Comparison of ENCODE assay signal across 8 mouse cellular contexts in genomic region chr2:130423397-130424125, GRCm38 (mm10). TPM values are rescaled to one million over a fixed set of nuclear protein-coding genes. Genes with fewer than 3 reads are reported as not detected.
A peak's percentile ranks its signal among the peaks of the same experiment; 100 is the strongest.
DNase-seq lines count a peak whose midpoint lies in the region; ATAC-seq and TF ChIP-seq lines count a peak whose summit lies in the region.

No protein-coding gene starts in this region.

- H3K4me3 ChIP-seq in hindbrain, postnatal 0 days (ENCODE audit: low read length) = peak overlapping the region; percentile 48
- peak overlapping the region; percentile 81 for H3K4me3 ChIP-seq in left cerebral cortex, adult 2 months

- H3K9ac ChIP-seq in hindbrain, postnatal 0 days (replicated peaks; ENCODE audit: low read length) = peak overlapping the region; percentile 84

- peak overlapping the region; percentile 97 for H3K27ac ChIP-seq in hindbrain, postnatal 0 days
- H3K27ac ChIP-seq in left cerebral cortex, adult 2 months = peak overlapping the region; percentile 98

- 0 out of 2 replicates have a peak, but pooled peaks cover 10% of the 10 kb centered on the region for H3K4me1 ChIP-seq in hindbrain, postnatal 0 days (ENCODE audit: insufficient read depth, low read length)

- no peaks in the 10 kb centered on the region for H3K9me3 ChIP-seq in hindbrain, postnatal 0 days (ENCODE audit: low read length)

- no peak for TF ChIP-seq CTCF in hindbrain, postnatal 0 days (IDR thresholded peaks at IDR 0.05; ENCODE audit: low read depth)
- no peak for TF ChIP-seq CTCF in left cerebral cortex, adult 2 months (IDR thresholded peaks at IDR 0.05)

- DNase-seq in WW6 (ENCODE audit: low read depth, low spot score) = peak; percentile 34
- peak; percentile 86 for DNase-seq in cerebellum, adult 9-10 months
- peak; percentile 62 to 79 for DNase-seq in frontal cortex, postnatal 10 days (ENCODE audit: low spot score in 2 of 2)
- peak; percentile 89 for DNase-seq in hindbrain, postnatal 0 days (ENCODE audit: low spot score)
- DNase-seq in left cerebral cortex, adult 2 months (ENCODE audit: extremely low spot score in 1 of 2, low spot score in 2 of 2) = peak; percentile 81 to 83
- DNase-seq in lung, postnatal 4 days = peak; percentile 84 to 87
- DNase-seq in retina, postnatal 7 days (ENCODE audit: low read depth, low spot score) = peak; percentile 60
- DNase-seq in yolk sac, embryonic 10.5 days (ENCODE audit: low spot score) = peak; percentile 84

- 12% methylated on average over 49 of the region's 49 CpGs for WGBS in hindbrain, postnatal 0 days

- no peaks in the 10 kb centered on the region for H3K27me3 ChIP-seq in hindbrain, postnatal 0 days (ENCODE audit: insufficient read depth, low read length)

- ATAC-seq in hindbrain, postnatal 0 days = peak; percentile 80

- 0 out of 2 replicates have a peak, but pooled peaks cover 3% of the 10 kb centered on the region for H3K36me3 ChIP-seq in hindbrain, postnatal 0 days (ENCODE audit: insufficient read depth, low read length)

- intact Hi-C loops in left cerebral cortex, adult 2 months (cut with DNase I) = loop anchor here (5.0 kb wide), 1 partner anchor 484 kb away; the partner anchor contains the start of genes 4930402H24Rik and Atrn

- peak overlapping the region; percentile 92 for H3K4me2 ChIP-seq in hindbrain, postnatal 0 days (ENCODE audit: low read depth, low read length)

RNA-seq across cellular contexts. Expression of gene Vps16, which starts 0.6 kb away (rescaled TPM):
- 50.4 and 63.3 TPM in 2 replicates for total RNA-seq in hindbrain, postnatal 0 days (2014; rRNA removed)
- 89.5 and 94.0 TPM in 2 replicates for polyA plus RNA-seq in hindbrain, postnatal 0 days (2015; fragmentation: Nextera tagmentation; extraction: Ambion mirVana)
- total RNA-seq in left cerebral cortex, adult 2 months (2021) = 10 to 100 TPM; 78.3 to 99.1 TPM

RNA-seq across cellular contexts. Expression of gene Pced1a, which starts 0.9 kb away (rescaled TPM):
- total RNA-seq in hindbrain, postnatal 0 days (2014; rRNA removed) = 19.5 and 20.4 TPM in 2 replicates
- 10.3 and 10.7 TPM in 2 replicates for polyA plus RNA-seq in hindbrain, postnatal 0 days (2015; fragmentation: Nextera tagmentation; extraction: Ambion mirVana)
- 10 to 100 TPM; 23.1 to 27.9 TPM for total RNA-seq in left cerebral cortex, adult 2 months (2021)

RNA-seq across cellular contexts. Expression of gene Tmem239, which starts 17.3 kb away (rescaled TPM):
- total RNA-seq in hindbrain, postnatal 0 days (2014; rRNA removed) = not detected in 2 replicates
- polyA plus RNA-seq in hindbrain, postnatal 0 days (2015; fragmentation: Nextera tagmentation; extraction: Ambion mirVana) = not detected in 2 replicates
- not detected for total RNA-seq in left cerebral cortex, adult 2 months (2021)

RNA-seq across cellular contexts. Expression of gene 1700020A23Rik, which starts 18.5 kb away (rescaled TPM):
- total RNA-seq in hindbrain, postnatal 0 days (2014; rRNA removed) = not detected in 2 replicates
- polyA plus RNA-seq in hindbrain, postnatal 0 days (2015; fragmentation: Nextera tagmentation; extraction: Ambion mirVana) = 0.49 TPM in 1 of 2 replicates, not detected in the other
- total RNA-seq in left cerebral cortex, adult 2 months (2021) = not detected

RNA-seq across cellular contexts. Expression of gene Gm28372, which starts 18.5 kb away (rescaled TPM):
- not detected in 2 replicates for total RNA-seq in hindbrain, postnatal 0 days (2014; rRNA removed)
- 0.20 TPM in 2 replicates for polyA plus RNA-seq in hindbrain, postnatal 0 days (2015; fragmentation: Nextera tagmentation; extraction: Ambion mirVana)
- total RNA-seq in left cerebral cortex, adult 2 months (2021) = not detected

Comparison
In these comparisons a context has a peak if more than half of its experiments do, and no peak if none do; other contexts are left out.
1. Peak in every context shown above with its lines: DNase-seq, ATAC-seq, H3K4me3 ChIP-seq and H3K27ac ChIP-seq.
2. DNase-seq: peak in every context shown above with its lines; median percentile 89 in hindbrain, postnatal 0 days; 86 in cerebellum, adult 9-10 months; 86 in lung, postnatal 4 days; 84 in yolk sac, embryonic 10.5 days; 82 in left cerebral cortex, adult 2 months; 70 in frontal cortex, postnatal 10 days; 60 in retina, postnatal 7 days; 34 in WW6.